24 mouse cellular contexts compared by ENCODE assay signal in genomic region chr1:178936976-178937375, GRCm38 (mm10).
DNase-seq lines count a peak whose midpoint lies in the region; ATAC-seq and TF ChIP-seq lines count a peak whose summit lies in the region.
"Had no signal": no experiment of that assay in that cellular context is flagged by ENCODE, and none has a peak within 500 bp of the region (broad histone marks: within the 10 kb centered on the region; RNA-seq: fewer than 3 reads in every experiment).

No protein-coding gene starts in this region.

- no peak for TF ChIP-seq CTCF in kidney, adult 2 months (conservative IDR thresholded peaks at IDR 0.05; ENCODE audit: insufficient read depth, insufficient read length, low read depth, low read length)
- TF ChIP-seq CTCF in liver, postnatal 0 days (IDR thresholded peaks at IDR 0.05; ENCODE audit: low read depth): no peak

- no peaks in the 10 kb centered on the region for H3K36me3 ChIP-seq in kidney, adult 2 months (ENCODE audit: control insufficient read depth, insufficient read depth, low read length)
- H3K36me3 ChIP-seq in kidney, embryonic 14.5 days (ENCODE audit: control insufficient read depth, insufficient read depth, low read length): peaks cover 1% of the 10 kb centered on the region; the same call in 1 of the 2 replicates
- no peaks in the 10 kb centered on the region for H3K36me3 ChIP-seq in liver, postnatal 0 days (replicated peaks; ENCODE audit: insufficient read depth, low read length)
- no peaks in the 10 kb centered on the region for H3K36me3 ChIP-seq in liver, embryonic 12.5 days
- peaks cover 27% of the 10 kb centered on the region for H3K36me3 ChIP-seq in embryonic facial prominence, embryonic 13.5 days
- H3K36me3 ChIP-seq in embryonic facial prominence, embryonic 14.5 days (ENCODE audit: control insufficient read depth, insufficient read depth, low read length): peaks cover 14% of the 10 kb centered on the region; the same call in 1 of the 2 replicates
- H3K36me3 ChIP-seq: forebrain, embryonic 12.5 days; forebrain, embryonic 15.5 days had no signal

- TF ChIP-seq POLR2A in kidney, adult 2 months (IDR thresholded peaks at IDR 0.05; ENCODE audit: low read depth, low read length): no peak

- no peak overlapping the region for H3K9ac ChIP-seq in kidney, embryonic 14.5 days (ENCODE audit: low read depth, low read length)
- H3K9ac ChIP-seq in liver, postnatal 0 days (replicated peaks): no peak overlapping the region
- no peak overlapping the region for H3K9ac ChIP-seq in liver, embryonic 12.5 days
- H3K9ac ChIP-seq in embryonic facial prominence, embryonic 13.5 days: no peak overlapping the region
- no peak overlapping the region for H3K9ac ChIP-seq in embryonic facial prominence, embryonic 14.5 days (ENCODE audit: low read depth, low read length)
- H3K9ac ChIP-seq: forebrain, embryonic 12.5 days; forebrain, embryonic 15.5 days; heart, embryonic 13.5 days; hindbrain, embryonic 12.5 days; hindbrain, embryonic 15.5 days had no signal

- WGBS in kidney, adult 2 months: 76% methylated on average over 2 of the region's 2 CpGs
- WGBS in kidney, embryonic 14.5 days: 77% methylated on average over 2 of the region's 2 CpGs
- WGBS in liver, postnatal 0 days (ENCODE audit: insufficient replicate concordance): 79% methylated on average over 2 of the region's 2 CpGs
- 68% methylated on average over 2 of the region's 2 CpGs for WGBS in liver, embryonic 12.5 days (ENCODE audit: insufficient replicate concordance)
- WGBS in embryonic facial prominence, embryonic 13.5 days: 85% methylated on average over 2 of the region's 2 CpGs
- 91% methylated on average over 2 of the region's 2 CpGs for WGBS in embryonic facial prominence, embryonic 14.5 days

- no peaks in the 10 kb centered on the region for H3K27me3 ChIP-seq in kidney, adult 2 months (replicated peaks; ENCODE audit: control insufficient read depth, insufficient read depth, low read length)
- H3K27me3 ChIP-seq in kidney, embryonic 14.5 days (ENCODE audit: control insufficient read depth, insufficient read depth, low read length): no peaks in the 10 kb centered on the region
- H3K27me3 ChIP-seq in liver, postnatal 0 days (ENCODE audit: insufficient read depth, low read length): no peaks in the 10 kb centered on the region
- H3K27me3 ChIP-seq in liver, embryonic 12.5 days (replicated peaks): peaks cover 9% of the 10 kb centered on the region; the same call in 1 of the 2 replicates
- no peaks in the 10 kb centered on the region for H3K27me3 ChIP-seq in embryonic facial prominence, embryonic 13.5 days
- no peaks in the 10 kb centered on the region for H3K27me3 ChIP-seq in embryonic facial prominence, embryonic 14.5 days (replicated peaks; ENCODE audit: control insufficient read depth, insufficient read depth, low read length)
- H3K27me3 ChIP-seq: forebrain, embryonic 12.5 days; forebrain, embryonic 15.5 days; heart, embryonic 13.5 days; hindbrain, embryonic 12.5 days; hindbrain, embryonic 15.5 days had no signal

- H3K27ac ChIP-seq in kidney, adult 2 months (ENCODE audit: insufficient read depth, low read depth, low read length): no peak overlapping the region
- H3K27ac ChIP-seq in kidney, embryonic 14.5 days (ENCODE audit: low read depth, low read length): no peak overlapping the region
- no peak overlapping the region for H3K27ac ChIP-seq in liver, postnatal 0 days (ENCODE audit: low read depth)
- no peak overlapping the region for H3K27ac ChIP-seq in liver, embryonic 12.5 days
- H3K27ac ChIP-seq in embryonic facial prominence, embryonic 13.5 days: 0 out of 2 replicates have a peak overlapping the region, but pooled peaks have one; percentile 9
- H3K27ac ChIP-seq in embryonic facial prominence, embryonic 14.5 days (replicated peaks; ENCODE audit: low read depth, low read length): 0 out of 2 replicates have a peak overlapping the region, but pooled peaks have one; percentile 1
- H3K27ac ChIP-seq: forebrain, embryonic 12.5 days; forebrain, embryonic 15.5 days; heart, adult 2 months; hindbrain, embryonic 12.5 days; hindbrain, embryonic 15.5 days had no signal

- no peak overlapping the region for H3K4me2 ChIP-seq in kidney, embryonic 14.5 days (replicated peaks; ENCODE audit: low read depth, low read length)
- no peak overlapping the region for H3K4me2 ChIP-seq in liver, postnatal 0 days (ENCODE audit: low read depth, low read length)
- H3K4me2 ChIP-seq in liver, embryonic 12.5 days: no peak overlapping the region
- H3K4me2 ChIP-seq in embryonic facial prominence, embryonic 13.5 days: no peak overlapping the region
- H3K4me2 ChIP-seq in embryonic facial prominence, embryonic 14.5 days (ENCODE audit: low read depth, low read length): no peak overlapping the region
- H3K4me2 ChIP-seq: forebrain, embryonic 12.5 days; forebrain, embryonic 15.5 days; heart, embryonic 13.5 days; hindbrain, embryonic 12.5 days; hindbrain, embryonic 15.5 days had no signal

- no peak overlapping the region for H3K4me3 ChIP-seq in kidney, adult 2 months (ENCODE audit: insufficient read depth, low read depth, low read length)
- H3K4me3 ChIP-seq in kidney, embryonic 14.5 days (ENCODE audit: low read length): no peak overlapping the region
- no peak overlapping the region for H3K4me3 ChIP-seq in liver, postnatal 0 days (ENCODE audit: low read depth, low read length)
- no peak overlapping the region for H3K4me3 ChIP-seq in liver, embryonic 12.5 days
- H3K4me3 ChIP-seq in embryonic facial prominence, embryonic 13.5 days: no peak overlapping the region
- H3K4me3 ChIP-seq in embryonic facial prominence, embryonic 14.5 days (ENCODE audit: low read depth, low read length): no peak overlapping the region
- H3K4me3 ChIP-seq: forebrain, embryonic 12.5 days; forebrain, embryonic 15.5 days; heart, adult 2 months; heart, embryonic 10.5 days; heart, embryonic 13.5 days; hindbrain, embryonic 12.5 days; hindbrain, embryonic 15.5 days had no signal

- no peaks in the 10 kb centered on the region for H3K4me1 ChIP-seq in kidney, adult 2 months (ENCODE audit: control insufficient read depth, insufficient read depth, low read length)
- H3K4me1 ChIP-seq in kidney, embryonic 14.5 days (ENCODE audit: control insufficient read depth, insufficient read depth, low read length): no peaks in the 10 kb centered on the region
- no peaks in the 10 kb centered on the region; the same call in 1 of the 2 replicates for H3K4me1 ChIP-seq in liver, postnatal 0 days (ENCODE audit: insufficient read depth)
- no peaks in the 10 kb centered on the region for H3K4me1 ChIP-seq in liver, embryonic 12.5 days
- H3K4me1 ChIP-seq in embryonic facial prominence, embryonic 13.5 days: peaks cover 33% of the 10 kb centered on the region
- peaks cover 30% of the 10 kb centered on the region for H3K4me1 ChIP-seq in embryonic facial prominence, embryonic 14.5 days (ENCODE audit: control insufficient read depth, insufficient read depth, low read length)
- H3K4me1 ChIP-seq: forebrain, embryonic 15.5 days had no signal

- no peaks in the 10 kb centered on the region for H3K9me3 ChIP-seq in kidney, embryonic 14.5 days (ENCODE audit: control insufficient read depth, low read length)
- H3K9me3 ChIP-seq in liver, postnatal 0 days (ENCODE audit: low read length): no peaks in the 10 kb centered on the region
- H3K9me3 ChIP-seq in liver, embryonic 12.5 days (replicated peaks): no peaks in the 10 kb centered on the region
- no peaks in the 10 kb centered on the region for H3K9me3 ChIP-seq in embryonic facial prominence, embryonic 13.5 days
- no peaks in the 10 kb centered on the region for H3K9me3 ChIP-seq in embryonic facial prominence, embryonic 14.5 days (ENCODE audit: control insufficient read depth, low read length)
- H3K9me3 ChIP-seq: forebrain, embryonic 12.5 days; forebrain, embryonic 15.5 days; heart, embryonic 10.5 days; heart, embryonic 13.5 days; hindbrain, embryonic 12.5 days; hindbrain, embryonic 15.5 days had no signal

- TF ChIP-seq EP300 in liver, postnatal 0 days (IDR thresholded peaks at IDR 0.05; ENCODE audit: low read depth): no peak

- no peak for ATAC-seq in kidney, embryonic 14.5 days (ENCODE audit: low FRiP score, low TSS enrichment)
- peak; percentile 77 for ATAC-seq in liver, postnatal 0 days
- ATAC-seq in liver, embryonic 12.5 days: no peak
- ATAC-seq in embryonic facial prominence, embryonic 13.5 days (ENCODE audit: insufficient number of reproducible peaks, insufficient read depth, low FRiP score, low TSS enrichment, low read depth): no peak
- ATAC-seq in embryonic facial prominence, embryonic 14.5 days (ENCODE audit: low read depth): no peak
- ATAC-seq: CD4-positive, CD25-positive, alpha-beta regulatory T cell, adult 4 months; forebrain, embryonic 15.5 days had no signal

- DNase-seq in kidney, adult 2 months: peak; percentile 1
- DNase-seq in liver, postnatal 0 days: no peak
- no peak for DNase-seq in embryonic facial prominence, embryonic 14.5 days (ENCODE audit: low spot score)
- no peak for DNase-seq in heart, postnatal 25 days (ENCODE audit: low spot score)
- DNase-seq: adrenal gland, adult 2 months; adrenal gland, postnatal 14 days; cerebellum, adult 11 months; cerebellum, adult 8-10 months; cerebellum, postnatal 10 days; cerebellum, postnatal 36 days; embryo, embryonic 11 days; gastrocnemius, postnatal 36 days; heart, adult 2 months; heart, postnatal 14 days had no signal

- intact Hi-C loops in heart, postnatal 25 days (cut with DNase I): no loop called here

Comparison
In these comparisons a context has a peak if more than half of its experiments do, and no peak if none do; other contexts are left out.
1. H3K27ac ChIP-seq: peak in embryonic facial prominence, embryonic 13.5 days (single experiment) and embryonic facial prominence, embryonic 14.5 days (single experiment); none in kidney, adult 2 months (single experiment), kidney, embryonic 14.5 days (single experiment), liver, postnatal 0 days (single experiment) and liver, embryonic 12.5 days (single experiment).